In genomic region chr5:121703341-121703740, GRCm38 (mm10) we compare ENCODE assay signal across 15 mouse cellular contexts.
"Had no signal": no experiment of that assay in that cellular context is flagged by ENCODE, and none has a peak within 500 bp of the region (broad histone marks: within the 10 kb centered on the region; RNA-seq: fewer than 3 reads in every experiment).

No protein-coding gene starts in this region.

- H3K9ac ChIP-seq: hindbrain, embryonic 13.5 days; limb, embryonic 12.5 days; liver, embryonic 15.5 days; lung, embryonic 14.5 days; midbrain, embryonic 15.5 days; neural tube, embryonic 12.5 days had no signal

- H3K27ac ChIP-seq: hindbrain, embryonic 13.5 days; hindbrain, postnatal 0 days; kidney, postnatal 0 days; layer of hippocampus, adult 2 months; limb, embryonic 12.5 days; liver, embryonic 15.5 days; macrophage; midbrain, embryonic 15.5 days; neural tube, embryonic 12.5 days had no signal

- H3K4me3 ChIP-seq: hindbrain, embryonic 13.5 days; layer of hippocampus, adult 2 months; limb, embryonic 12.5 days; liver, embryonic 15.5 days; megakaryocyte, embryonic 14.5 days; midbrain, embryonic 15.5 days; neural tube, embryonic 12.5 days had no signal

- H3K9me3 ChIP-seq: hindbrain, embryonic 13.5 days; limb, embryonic 12.5 days; liver, embryonic 15.5 days; megakaryocyte, embryonic 14.5 days; midbrain, embryonic 15.5 days; neural tube, embryonic 12.5 days had no signal

- H3K27me3 ChIP-seq: hindbrain, embryonic 13.5 days; limb, embryonic 12.5 days; liver, embryonic 15.5 days; megakaryocyte, embryonic 14.5 days; midbrain, embryonic 15.5 days; neural tube, embryonic 12.5 days had no signal

- H3K4me2 ChIP-seq: hindbrain, embryonic 13.5 days; limb, embryonic 12.5 days; liver, embryonic 15.5 days; lung, embryonic 14.5 days; midbrain, embryonic 11.5 days; midbrain, embryonic 15.5 days; neural tube, embryonic 12.5 days had no signal

- H3K36me3 ChIP-seq: hindbrain, embryonic 13.5 days; limb, embryonic 12.5 days; liver, embryonic 15.5 days; midbrain, embryonic 15.5 days; neural tube, embryonic 12.5 days had no signal

- ATAC-seq: hindbrain, postnatal 0 days; midbrain, embryonic 15.5 days had no signal

- DNase-seq: lung, embryonic 14.5 days; lung, postnatal 10 days; thymus, adult 18-20 months; thymus, postnatal 14 days had no signal
